Mouse (Mus musculus): ENCODE results near the gene Rps19. TPM values are rescaled to one million over a fixed set of nuclear protein-coding genes. Genes with fewer than 3 reads are reported as not detected.
A peak's percentile ranks its signal among the peaks of the same experiment; 100 is the strongest.

The Rps19 gene
- total RNA-seq, 1 experiment = 2,786 TPM

DNA sequence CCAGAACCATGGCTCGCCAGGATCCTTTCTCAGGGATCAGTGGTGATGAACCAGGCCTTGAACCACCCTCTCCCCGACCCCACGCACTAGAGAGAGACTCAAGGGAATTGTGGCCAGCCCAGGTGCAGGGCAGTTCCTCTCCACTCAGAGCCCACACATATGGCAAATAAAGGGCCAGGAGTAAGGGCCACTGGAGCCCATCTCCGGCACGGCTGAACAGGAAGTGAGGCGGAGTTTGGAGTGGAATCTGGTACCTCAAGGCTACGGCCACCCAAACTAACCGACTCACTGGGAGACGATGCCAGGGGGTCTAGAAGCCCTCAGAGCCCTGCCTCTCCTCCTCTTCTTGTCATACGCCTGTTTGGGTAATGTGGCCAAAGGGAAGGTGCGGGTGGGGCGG lies 13.1 kb downstream of the Rps19 start, which contains the start of gene Cd79a:
TSS of gene Cd79a (plus strand) at position 158 of the 400 bp plus-strand sequence.
- Histone ChIP-seq H3K4me1 (ENCODE audit: control insufficient read depth in 2 of 2, insufficient read depth in 2 of 2, low read length in 2 of 2, poor library complexity in 1 of 2) (peaks cover 0 to 19% of the 10 kb centered on the region in 2 experiments; a peak in 2 of 4 replicates), H3K9ac (ENCODE audit: insufficient read depth, low read depth, low read length, poor library complexity, severe bottlenecking) (no peak within 1 kb of the TSS), H3K9me3 (ENCODE audit: control insufficient read depth, insufficient read depth, low read depth, low read length) (no peaks in the 10 kb centered on the region), H3K4me3 (ENCODE audit: insufficient read depth in 1 of 2, low read depth in 1 of 2, low read length in 2 of 2, poor library complexity in 1 of 2, severe bottlenecking in 1 of 2) (peak within 1 kb of the TSS in 1 of 2 experiments; percentile 21; a peak in 1 of 4 replicates), H3K27ac (ENCODE audit: insufficient read depth, low read depth, low read length, poor library complexity, severe bottlenecking) (no peak within 1 kb of the TSS), H3K36me3 (ENCODE audit: control insufficient read depth, insufficient read depth, low read length, poor library complexity, severe bottlenecking) (no peaks in the 10 kb centered on the region)
- DNase-seq (ENCODE audit: low read depth, low spot score) = no peak
- in situ Hi-C loops (cut with MboI; ENCODE audit: low sequenced_read_pairs in 2 of 2, unreplicated experiment in 2 of 2) = no loop called here
- no peak for TF ChIP-seq ZNF384 (IDR thresholded peaks at IDR 0.05; ENCODE audit: low read depth, low read length)
- TF ChIP-seq HCFC1 (IDR thresholded peaks at IDR 0.05; ENCODE audit: borderline replicate concordance, insufficient read depth, low read length) = no peak
- no peak for TF ChIP-seq ZC3H11A (IDR thresholded peaks at IDR 0.05; ENCODE audit: borderline replicate concordance, low read depth, low read length)
- TF ChIP-seq MAFK (IDR thresholded peaks at IDR 0.05; ENCODE audit: insufficient read depth, low read depth, low read length) = no peak
- no peak for TF ChIP-seq CHD2 (IDR thresholded peaks at IDR 0.05; ENCODE audit: low read depth, low read length)

DNA sequence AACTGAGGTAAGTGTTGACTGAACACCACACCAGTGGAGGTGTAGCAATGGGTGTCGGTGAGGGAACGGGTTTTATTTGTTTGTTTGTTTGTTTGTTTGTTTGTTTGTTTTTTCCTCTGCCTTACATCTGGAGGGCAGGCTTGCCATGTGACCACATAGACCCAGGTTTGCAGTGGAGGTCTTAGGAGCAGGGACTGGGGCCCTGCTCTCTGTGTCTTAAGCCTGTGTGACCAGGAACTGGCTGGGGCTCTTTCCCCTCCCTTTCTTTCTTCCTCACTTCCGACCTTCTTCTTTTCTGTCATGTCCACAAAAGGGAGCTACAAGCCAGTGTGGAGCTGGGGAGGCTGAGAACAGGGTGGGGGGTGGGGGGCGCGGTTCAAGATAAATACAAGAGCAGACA lies 13.8 kb downstream of the Rps19 start:
- no peak for DNase-seq (ENCODE audit: low read depth, low spot score)
- Histone ChIP-seq H3K4me1 (ENCODE audit: control insufficient read depth in 2 of 2, insufficient read depth in 2 of 2, low read length in 2 of 2, poor library complexity in 1 of 2) (peaks cover 0 to 18% of the 10 kb centered on the region in 2 experiments; a peak in 1 of 4 replicates), H3K27ac (ENCODE audit: insufficient read depth, low read depth, low read length, poor library complexity, severe bottlenecking) (no peak overlapping the region), H3K36me3 (ENCODE audit: control insufficient read depth, insufficient read depth, low read length, poor library complexity, severe bottlenecking) (no peaks in the 10 kb centered on the region), H3K9me3 (ENCODE audit: control insufficient read depth, insufficient read depth, low read depth, low read length) (no peaks in the 10 kb centered on the region), H3K9ac (ENCODE audit: insufficient read depth, low read depth, low read length, poor library complexity, severe bottlenecking) (no peak overlapping the region), H3K4me3 (ENCODE audit: insufficient read depth in 1 of 2, low read depth in 1 of 2, low read length in 2 of 2, poor library complexity in 1 of 2, severe bottlenecking in 1 of 2) (no peak overlapping the region)
- in situ Hi-C loops (cut with MboI; ENCODE audit: low sequenced_read_pairs in 2 of 2, unreplicated experiment in 2 of 2) = no loop called here
- TF ChIP-seq MAFK (IDR thresholded peaks at IDR 0.05; ENCODE audit: insufficient read depth, low read depth, low read length) (no peak), CHD2 (IDR thresholded peaks at IDR 0.05; ENCODE audit: low read depth, low read length) (no peak), ZNF384 (IDR thresholded peaks at IDR 0.05; ENCODE audit: low read depth, low read length) (no peak), ZC3H11A (IDR thresholded peaks at IDR 0.05; ENCODE audit: borderline replicate concordance, low read depth, low read length) (no peak), HCFC1 (IDR thresholded peaks at IDR 0.05; ENCODE audit: borderline replicate concordance, insufficient read depth, low read length) (no peak)

DNA sequence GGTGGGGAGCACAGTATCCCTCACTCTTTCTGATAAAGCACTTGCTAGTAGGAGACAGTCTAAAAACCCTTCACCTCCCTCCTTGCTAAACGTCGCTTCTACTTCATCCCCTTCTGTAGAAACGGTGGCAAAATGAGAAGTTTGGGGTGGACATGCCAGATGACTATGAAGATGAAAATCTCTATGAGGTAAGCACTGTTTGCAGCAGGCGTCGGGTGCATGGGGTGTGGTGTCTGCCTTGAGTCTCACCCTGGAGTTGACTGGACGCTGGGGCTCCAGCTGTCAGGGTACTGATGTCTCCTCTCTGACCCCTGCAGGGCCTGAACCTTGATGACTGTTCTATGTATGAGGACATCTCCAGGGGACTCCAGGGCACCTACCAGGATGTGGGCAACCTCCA lies 16.9 kb downstream of the Rps19 start:
- in situ Hi-C loops (cut with MboI; ENCODE audit: low sequenced_read_pairs in 2 of 2, unreplicated experiment in 2 of 2) = no loop called here
- H3K4me1 ChIP-seq (ENCODE audit: control insufficient read depth in 2 of 2, insufficient read depth in 2 of 2, low read length in 2 of 2, poor library complexity in 1 of 2) = peaks cover 1 to 20% of the 10 kb centered on the region in 2 experiments
- DNase-seq (ENCODE audit: low read depth, low spot score) = no peak
- no peaks in the 10 kb centered on the region for H3K9me3 ChIP-seq (ENCODE audit: control insufficient read depth, insufficient read depth, low read depth, low read length)
- no peaks in the 10 kb centered on the region for H3K36me3 ChIP-seq (ENCODE audit: control insufficient read depth, insufficient read depth, low read length, poor library complexity, severe bottlenecking)
- TF ChIP-seq CHD2 (IDR thresholded peaks at IDR 0.05; ENCODE audit: low read depth, low read length) = no peak
- no peak overlapping the region for H3K4me3 ChIP-seq (ENCODE audit: insufficient read depth in 1 of 2, low read depth in 1 of 2, low read length in 2 of 2, poor library complexity in 1 of 2, severe bottlenecking in 1 of 2)
- H3K9ac ChIP-seq (ENCODE audit: insufficient read depth, low read depth, low read length, poor library complexity, severe bottlenecking) = no peak overlapping the region
- no peak overlapping the region for H3K27ac ChIP-seq (ENCODE audit: insufficient read depth, low read depth, low read length, poor library complexity, severe bottlenecking)

DNA sequence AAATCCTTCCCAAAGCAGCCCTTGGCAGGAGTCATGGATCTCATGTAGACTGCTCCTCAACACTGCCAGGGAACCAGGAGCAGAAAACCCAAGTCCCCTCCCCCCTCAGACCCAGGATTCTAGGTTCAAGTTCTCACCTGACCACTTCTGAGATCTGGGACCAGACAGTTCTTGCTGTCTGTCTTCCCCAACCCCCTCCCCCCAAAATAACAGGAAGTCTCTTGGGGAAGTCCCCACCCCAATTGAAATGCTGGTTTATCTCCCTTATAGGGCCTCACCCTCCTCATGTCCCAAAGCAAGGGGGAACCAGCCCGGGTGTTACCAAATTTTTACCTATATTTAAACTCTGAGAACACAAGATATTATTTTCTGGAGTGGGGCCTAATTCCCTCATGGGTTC lies 17.7 kb downstream of the Rps19 start:
- no peak for TF ChIP-seq CHD2 (IDR thresholded peaks at IDR 0.05; ENCODE audit: low read depth, low read length)
- no peak for TF ChIP-seq ZC3H11A (IDR thresholded peaks at IDR 0.05; ENCODE audit: borderline replicate concordance, low read depth, low read length)
- TF ChIP-seq MAFK (IDR thresholded peaks at IDR 0.05; ENCODE audit: insufficient read depth, low read depth, low read length) = no peak
- TF ChIP-seq ZNF384 (IDR thresholded peaks at IDR 0.05; ENCODE audit: low read depth, low read length) = no peak
- no peak for TF ChIP-seq HCFC1 (IDR thresholded peaks at IDR 0.05; ENCODE audit: borderline replicate concordance, insufficient read depth, low read length)
- H3K9me3 ChIP-seq (ENCODE audit: control insufficient read depth, insufficient read depth, low read depth, low read length) = no peaks in the 10 kb centered on the region
- no peak overlapping the region for H3K9ac ChIP-seq (ENCODE audit: insufficient read depth, low read depth, low read length, poor library complexity, severe bottlenecking)
- no peak overlapping the region for H3K4me3 ChIP-seq (ENCODE audit: insufficient read depth in 1 of 2, low read depth in 1 of 2, low read length in 2 of 2, poor library complexity in 1 of 2, severe bottlenecking in 1 of 2)
- no peak for DNase-seq (ENCODE audit: low read depth, low spot score)
- peaks cover 1 to 25% of the 10 kb centered on the region in 2 experiments for H3K4me1 ChIP-seq (ENCODE audit: control insufficient read depth in 2 of 2, insufficient read depth in 2 of 2, low read length in 2 of 2, poor library complexity in 1 of 2)
- in situ Hi-C loops (cut with MboI; ENCODE audit: low sequenced_read_pairs in 2 of 2, unreplicated experiment in 2 of 2) = no loop called here
- H3K36me3 ChIP-seq (ENCODE audit: control insufficient read depth, insufficient read depth, low read length, poor library complexity, severe bottlenecking) = no peaks in the 10 kb centered on the region
- no peak overlapping the region for H3K27ac ChIP-seq (ENCODE audit: insufficient read depth, low read depth, low read length, poor library complexity, severe bottlenecking)

DNA sequence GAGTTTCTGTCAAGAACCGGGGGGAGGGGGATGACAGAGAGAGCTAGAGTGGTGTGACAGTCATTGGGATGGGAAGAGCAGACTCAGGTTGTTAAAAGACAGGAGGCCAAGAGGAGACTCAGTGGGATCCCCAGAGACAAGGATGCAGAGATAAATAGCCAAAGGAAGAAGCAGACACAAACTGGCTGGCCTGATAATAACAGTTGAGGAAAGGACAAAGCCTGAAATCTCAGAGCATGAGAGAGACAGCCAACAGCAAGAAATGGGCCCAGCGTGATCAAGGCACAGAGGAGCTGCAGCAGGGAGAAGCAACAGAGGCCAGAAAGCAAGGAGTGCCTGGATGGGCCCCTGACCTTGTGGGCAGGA lies 18.1 kb downstream of the Rps19 start:
- no peak for DNase-seq (ENCODE audit: low read depth, low spot score)
- Histone ChIP-seq H3K4me1 (ENCODE audit: control insufficient read depth in 2 of 2, insufficient read depth in 2 of 2, low read length in 2 of 2, poor library complexity in 1 of 2) (peaks cover 1 to 26% of the 10 kb centered on the region in 2 experiments), H3K4me3 (ENCODE audit: insufficient read depth in 1 of 2, low read depth in 1 of 2, low read length in 2 of 2, poor library complexity in 1 of 2, severe bottlenecking in 1 of 2) (peak overlapping the region in 1 of 2 experiments; percentile 65; a peak in 1 of 4 replicates), H3K9me3 (ENCODE audit: control insufficient read depth, insufficient read depth, low read depth, low read length) (no peaks in the 10 kb centered on the region), H3K27ac (ENCODE audit: insufficient read depth, low read depth, low read length, poor library complexity, severe bottlenecking) (no peak overlapping the region), H3K9ac (ENCODE audit: insufficient read depth, low read depth, low read length, poor library complexity, severe bottlenecking) (peak overlapping the region; percentile 50; the same call in 1 of the 2 replicates), H3K36me3 (ENCODE audit: control insufficient read depth, insufficient read depth, low read length, poor library complexity, severe bottlenecking) (no peaks in the 10 kb centered on the region)
- in situ Hi-C loops (cut with MboI; ENCODE audit: low sequenced_read_pairs in 2 of 2, unreplicated experiment in 2 of 2) = no loop called here
- no peak for TF ChIP-seq CHD2 (IDR thresholded peaks at IDR 0.05; ENCODE audit: low read depth, low read length)
- TF ChIP-seq ZNF384 (IDR thresholded peaks at IDR 0.05; ENCODE audit: low read depth, low read length) = no peak

Data from ES-E14 (cell line).